Mouse (Mus musculus) layer of hippocampus, adult 2 months (tissue): Measurements from ENCODE around the gene Cdh4. TPM values are rescaled to one million over a fixed set of nuclear protein-coding genes. Genes with fewer than 3 reads are reported as not detected.

Experiments used
- DNase-seq, 2 experiments: peaks; one replicate each; pipeline ENCODE4 v3.0.0; 2022; ENCODE audit warnings: low spot score in 2 of 2
- H3K27ac ChIP-seq: fragments of 200-600 bp; 2 replicates; pipeline ENCODE4 v1.8.1; 2022
- H3K4me3 ChIP-seq: fragments of 200-600 bp; 2 replicates; pipeline ENCODE4 v1.8.1; 2022; ENCODE audit warnings: mild to moderate bottlenecking
- CTCF ChIP-seq: fragments of 200-600 bp; conservative IDR thresholded peaks from 2 replicates; pipeline ENCODE4 v1.8.1; 2022; ENCODE audit warnings: antibody characterized with exemption, mild to moderate bottlenecking, moderate library complexity
- total RNA-seq, 2 experiments: library from RNA; stranded (reverse); gene quantifications; 2 replicates each; pipeline ENCODE4 v1.2.3; 2021

Gene Cdh4
- total RNA-seq, 2 experiments from 2014 or later: 8.5 to 12.4 TPM

- Histone ChIP-seq H3K27ac (no peak overlapping the region), H3K4me3 (no peak overlapping the region)
- peak; percentile 93 for TF ChIP-seq CTCF
- DNase-seq: peak; percentile 60 to 84
These were observed 432.9 kb downstream of the Cdh4 start for GRCm38 (mm10) chr2:179875147-179875546.

GRCm38 (mm10) chr2:179877551-179878215 lies 435.5 kb downstream of the Cdh4 start:
- Histone ChIP-seq H3K27ac (no peak overlapping the region), H3K4me3 (no peak overlapping the region)
- DNase-seq: peak; percentile 34 to 76
- TF ChIP-seq CTCF: peak; percentile 92

DNA sequence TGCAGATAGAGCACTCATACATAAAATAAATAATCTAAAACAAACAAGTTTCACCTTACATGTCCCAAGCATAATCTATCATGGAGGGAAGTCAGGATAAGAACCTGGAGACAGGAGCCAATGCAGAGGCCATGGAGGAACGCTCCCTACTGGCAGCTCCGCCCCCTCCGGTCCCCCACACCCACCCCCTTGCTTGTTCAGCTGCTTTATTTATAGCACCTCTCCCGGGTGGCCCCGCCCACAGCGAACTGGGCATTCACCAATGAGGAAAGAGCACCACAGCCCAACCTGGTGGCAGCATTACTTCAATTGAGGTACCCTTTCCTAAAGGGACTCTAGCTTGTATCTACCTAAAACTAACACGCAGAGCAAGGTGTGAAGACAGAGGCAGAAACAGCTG lies 442.3 kb downstream of the Cdh4 start:
- TF ChIP-seq CTCF: no peak
- no peak for DNase-seq
- no peak overlapping the region for H3K27ac ChIP-seq
- H3K4me3 ChIP-seq: no peak overlapping the region

- Histone ChIP-seq H3K27ac (no peak overlapping the region), H3K4me3 (no peak overlapping the region)
- no peak for TF ChIP-seq CTCF
- DNase-seq: no peak
These were observed 448.8 kb downstream of the Cdh4 start for GRCm38 (mm10) chr2:179891048-179891447.

GRCm38 (mm10) chr2:179896949-179897348 lies 454.7 kb downstream of the Cdh4 start:
- no peak for DNase-seq
- TF ChIP-seq CTCF: no peak
- Histone ChIP-seq H3K27ac (no peak overlapping the region), H3K4me3 (no peak overlapping the region)

DNA sequence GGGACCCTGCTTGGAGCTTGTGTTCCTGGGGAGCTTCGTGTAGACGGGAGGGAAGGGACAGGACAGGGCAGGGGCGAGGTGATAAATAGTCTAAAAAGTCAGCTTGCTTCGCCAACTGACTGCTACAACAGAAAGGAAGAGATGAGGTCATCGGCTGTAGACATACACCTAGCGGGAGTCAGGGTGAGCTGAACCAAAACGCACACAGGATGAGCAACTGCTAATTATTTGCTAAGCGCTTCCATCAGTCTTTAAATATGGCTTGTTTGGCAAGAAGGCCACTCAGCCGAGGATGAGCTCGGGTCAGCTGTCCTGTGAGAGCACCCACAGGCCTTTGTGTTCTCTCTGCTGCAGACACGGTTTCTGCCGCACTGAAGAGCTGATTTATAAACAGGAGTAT lies 470.7 kb downstream of the Cdh4 start:
- Histone ChIP-seq H3K27ac (no peak overlapping the region), H3K4me3 (no peak overlapping the region)
- DNase-seq: no peak
- TF ChIP-seq CTCF: no peak

DNA sequence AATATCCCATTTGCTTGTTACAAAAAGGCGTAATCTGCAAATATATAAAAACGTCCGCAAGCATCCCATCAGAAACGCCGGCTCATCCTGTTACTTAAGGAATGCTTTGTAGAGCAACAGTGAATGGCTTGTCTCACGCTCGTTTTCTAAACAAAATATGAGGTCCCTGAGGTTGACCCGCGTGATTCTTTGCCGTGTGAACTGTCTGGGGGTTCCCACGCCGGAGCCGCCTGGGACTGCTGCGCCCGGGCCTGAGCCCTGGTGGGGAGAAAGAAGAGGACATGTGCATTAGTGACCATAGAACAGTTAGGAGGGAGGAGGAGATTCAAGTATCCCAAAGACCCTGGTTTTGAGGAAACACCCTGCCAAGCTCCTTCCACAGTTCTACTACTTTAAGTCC lies 471.1 kb downstream of the Cdh4 start:
- H3K4me3 ChIP-seq: no peak overlapping the region
- no peak for TF ChIP-seq CTCF

GRCm38 (mm10) chr2:179914246-179914645 lies 472.0 kb downstream of the Cdh4 start:
- no peak overlapping the region for H3K27ac ChIP-seq
- no peak overlapping the region for H3K4me3 ChIP-seq
- no peak for DNase-seq
- TF ChIP-seq CTCF: peak; percentile 54

More for the DNA sequence above, 471.1 kb downstream of the Cdh4 start:
- DNase-seq: no peak
- H3K27ac ChIP-seq: no peak overlapping the region

DNA sequence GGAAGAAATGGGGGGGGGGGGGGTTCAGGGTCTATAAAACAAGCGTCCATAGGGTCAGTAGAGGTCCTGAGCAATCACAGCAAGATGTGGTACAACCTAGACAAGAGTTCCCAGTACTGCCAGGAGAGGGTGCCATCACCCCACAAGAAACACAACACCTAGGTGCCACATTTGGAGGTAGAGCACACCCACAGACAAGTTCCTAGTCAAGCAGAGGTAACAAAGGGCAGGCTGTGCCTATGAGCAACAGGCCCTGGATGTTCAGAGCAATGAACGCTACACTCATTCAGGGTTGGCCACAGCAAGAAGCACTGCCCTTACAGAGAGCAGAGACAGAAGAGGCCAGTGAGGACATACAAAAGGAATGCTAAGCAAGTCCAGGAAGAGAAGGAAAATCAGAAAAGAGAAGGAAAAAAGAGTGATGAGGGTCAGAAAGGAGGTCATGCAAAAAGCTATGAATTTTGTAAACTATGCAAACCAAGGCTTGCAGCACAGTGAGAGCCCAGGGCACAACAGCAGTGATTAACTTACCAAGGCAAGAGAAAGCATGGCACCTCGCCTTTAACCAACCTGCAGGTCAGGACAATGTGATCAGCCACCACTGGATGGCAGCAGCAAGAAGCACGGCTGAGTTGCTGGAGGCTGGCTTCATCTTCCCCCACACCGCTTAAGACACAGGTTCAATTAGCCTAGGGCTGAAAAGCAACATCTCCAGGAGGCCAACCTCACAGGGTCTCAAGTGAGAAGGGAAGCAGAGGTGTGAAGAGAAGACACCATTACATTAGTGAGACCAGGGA lies 474.8 kb downstream of the Cdh4 start:
- peak; percentile 69 for TF ChIP-seq CTCF
- peak; percentile 34 to 69 for DNase-seq
- no peak overlapping the region for H3K27ac ChIP-seq
- no peak overlapping the region for H3K4me3 ChIP-seq

- Histone ChIP-seq H3K27ac (no peak overlapping the region), H3K4me3 (no peak overlapping the region)
- no peak for TF ChIP-seq CTCF
- no peak for DNase-seq
These were observed 477.8 kb downstream of the Cdh4 start for GRCm38 (mm10) chr2:179920042-179920441.

DNA sequence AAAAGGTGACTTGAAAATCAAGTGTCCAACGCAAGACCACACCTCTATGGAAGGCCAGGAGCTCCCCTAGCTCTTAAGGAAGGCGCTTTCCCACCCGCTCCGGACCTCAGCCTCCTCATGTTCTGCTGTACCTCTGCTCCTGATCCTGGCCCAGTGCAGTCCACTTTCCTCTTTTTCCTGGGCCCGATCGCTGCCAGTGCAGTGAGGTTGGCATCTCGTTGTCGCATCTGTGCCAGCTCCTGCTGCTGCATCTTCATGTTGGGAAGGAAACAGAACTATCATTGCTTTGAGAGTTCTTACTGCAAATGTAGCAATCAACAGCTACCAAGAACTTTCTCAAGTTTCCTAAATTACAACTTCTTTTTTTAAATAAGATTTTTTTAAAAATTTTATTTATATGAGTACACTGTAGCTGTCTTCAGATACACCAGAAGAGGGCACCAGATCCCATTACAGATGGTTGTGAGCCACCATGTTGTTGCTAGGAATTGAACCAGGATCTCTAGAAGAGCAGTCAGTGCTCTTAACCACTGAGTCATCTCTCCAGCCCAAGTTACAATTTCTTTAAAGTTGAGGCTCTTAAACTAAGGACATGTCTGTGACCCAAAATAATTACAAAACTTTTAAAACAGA lies 478.9 kb downstream of the Cdh4 start:
- DNase-seq: no peak
- Histone ChIP-seq H3K27ac (no peak overlapping the region), H3K4me3 (no peak overlapping the region)
- peak; percentile 69 for TF ChIP-seq CTCF

DNA sequence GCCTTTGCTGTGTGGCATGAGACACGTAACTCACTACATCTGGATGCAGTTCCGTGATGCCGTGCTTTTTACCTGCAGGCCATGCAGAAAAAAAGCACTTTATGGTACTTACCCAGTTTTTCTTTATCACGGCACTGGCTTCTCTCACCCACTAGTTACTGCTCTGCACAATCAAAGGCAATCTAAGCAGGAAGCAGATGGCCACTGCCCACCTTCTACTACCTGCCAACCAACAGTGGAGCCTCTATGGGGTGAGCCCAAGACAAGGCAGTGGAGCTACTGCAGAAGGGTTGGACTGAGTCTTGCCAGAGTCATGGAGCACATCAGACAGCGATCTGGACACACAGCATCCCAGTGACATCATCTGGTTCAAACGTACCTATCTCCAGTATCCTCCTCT lies 481.8 kb downstream of the Cdh4 start:
- TF ChIP-seq CTCF: no peak
- Histone ChIP-seq H3K4me3 (no peak overlapping the region), H3K27ac (no peak overlapping the region)
- DNase-seq: no peak

- no peak for TF ChIP-seq CTCF
- Histone ChIP-seq H3K4me3 (no peak overlapping the region), H3K27ac (no peak overlapping the region)
These were observed 486.9 kb downstream of the Cdh4 start for GRCm38 (mm10) chr2:179929166-179929565.

More at GRCm38 (mm10) chr2:179929166-179929565, 486.9 kb downstream of the Cdh4 start:
- DNase-seq: no peak
